Mouse (Mus musculus) liver, embryonic 14.5 days (tissue): ENCODE measurements at regions not wholly inside any gene's neighbourhood (a gene's known extent, or its start where the extent isn't known, plus 50 kb on each side); places are given as distances from the start of the nearest gene placed in this dataset.

ENCODE experiments used
- CTCF ChIP-seq: IDR thresholded peaks from 2 replicates; pipeline ENCODE4 v1.5.1; 2016; ENCODE audit warnings: antibody characterized with exemption, low read depth, control low read depth
- EP300 ChIP-seq: IDR thresholded peaks from 2 replicates; pipeline ENCODE4 v1.6.1; 2016; ENCODE audit warnings: antibody characterized with exemption, low read depth

DNA sequence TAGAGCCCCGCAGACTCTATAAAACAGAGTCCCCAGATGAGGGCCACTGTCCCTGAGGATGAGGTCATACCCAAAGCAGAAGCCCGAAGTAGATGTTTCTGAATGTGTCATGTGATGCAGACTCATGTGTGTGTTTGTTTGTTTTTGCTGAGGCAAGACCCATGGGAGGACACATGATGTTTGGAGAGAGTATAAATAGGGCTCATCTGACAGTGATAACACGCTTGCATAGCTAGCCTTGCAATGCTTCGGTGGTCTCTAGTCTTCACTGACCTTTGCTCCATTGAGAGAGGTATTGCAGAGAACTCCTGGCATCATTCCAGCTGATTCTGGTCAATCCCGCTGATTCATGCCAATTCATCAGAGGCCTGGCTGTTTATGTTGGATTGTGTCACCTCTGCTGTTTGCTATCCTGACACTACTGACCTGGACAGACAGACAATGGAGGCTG, 368.1 kb downstream of the Phkb start:
- TF ChIP-seq CTCF (no peak), EP300 (no peak)
